Mouse (Mus musculus) lung, adult 2 months (tissue): ENCODE measurements at regions not wholly inside any gene's neighbourhood (a gene's known extent, or its start where the extent isn't known, plus 50 kb on each side); places are given as distances from the start of the nearest gene placed in this dataset.

Source experiments
- CTCF ChIP-seq: fragments of 200-500 bp; IDR thresholded peaks from 2 replicates; pipeline ENCODE4 v1.5.1; 2011; ENCODE audit warnings: mild to moderate bottlenecking, low read length, control low read depth; ENCODE audit not compliant: insufficient read depth
- POLR2A ChIP-seq: fragments of 200-500 bp; IDR thresholded peaks from 2 replicates; pipeline ENCODE4 v1.6.1; 2011; ENCODE audit warnings: low read depth, mild to moderate bottlenecking, control low read depth, low read length, borderline replicate concordance; ENCODE audit errors: extremely low read depth

DNA sequence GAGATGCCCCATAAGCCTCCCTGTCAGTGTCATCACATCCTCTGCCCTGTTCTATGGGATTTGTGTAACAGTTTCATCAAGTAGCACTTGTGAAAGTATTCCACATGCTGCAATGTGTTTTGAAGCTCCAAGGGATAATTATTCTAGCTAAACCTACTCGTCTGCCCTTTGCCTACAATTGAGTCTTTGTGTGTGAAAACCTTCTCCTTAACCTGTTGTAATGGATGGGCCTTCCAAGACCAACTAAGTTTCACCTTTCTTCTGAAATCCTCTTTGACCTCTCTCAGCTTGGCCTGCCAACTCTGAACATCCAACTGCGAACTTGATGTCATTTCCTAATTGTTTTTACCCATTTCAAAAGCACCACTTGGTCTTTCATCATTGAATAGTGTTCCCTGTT lies 597.6 kb upstream of the 4930412O13Rik start:
- no peak for TF ChIP-seq CTCF
- TF ChIP-seq POLR2A, result no peak
